Mouse (Mus musculus): Measurements from ENCODE around the gene Sox5.

DNA sequence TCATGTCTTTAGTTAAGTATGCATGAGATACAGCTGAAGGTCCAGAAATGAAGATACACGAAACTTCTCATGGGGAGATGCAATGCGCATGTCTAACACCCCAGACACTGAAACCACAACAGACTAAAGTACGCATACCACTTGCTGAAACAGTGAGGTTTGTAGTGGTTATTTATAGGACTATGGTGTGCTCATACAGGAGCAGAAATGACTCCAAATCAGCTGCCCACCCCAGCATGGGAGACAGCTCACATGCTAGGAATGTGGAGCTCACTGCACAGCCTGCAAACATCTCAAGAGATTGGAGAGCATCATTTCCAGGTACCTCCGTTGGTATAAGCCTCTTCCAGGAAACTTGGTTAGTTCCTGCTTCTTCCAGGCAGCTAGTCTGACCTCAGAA is 178.9 kb downstream of the Sox5 start:
- no peak for TF ChIP-seq CTCF (IDR thresholded peaks at IDR 0.05; ENCODE audit: borderline replicate concordance, insufficient read depth, low read length)
- TF ChIP-seq POLR2A (IDR thresholded peaks at IDR 0.05; ENCODE audit: low read depth, low read length) = no peak

Data from embryonic fibroblast, embryonic 13.5 days (primary cell).